Mouse (Mus musculus): ENCODE measurements at regions not wholly inside any gene's neighbourhood (a gene's known extent, or its start where the extent isn't known, plus 50 kb on each side); places are given as distances from the start of the nearest gene placed in this dataset.
"Not testable (repeated sequence)": the region's sequence is repeated elsewhere in the genome, so short reads cannot be mapped to it uniquely, and the experiment has no call there.

- no peak overlapping the region for H3K4me3 ChIP-seq (ENCODE audit: inconsistent target)
- 96% methylated on average over 7 of the region's 7 CpGs for WGBS (ENCODE audit: missing documents)
- H3K79me2 ChIP-seq (ENCODE audit: inconsistent target) = no peaks in the 10 kb centered on the region
- no peaks in the 10 kb centered on the region for H3K36me3 ChIP-seq (ENCODE audit: inconsistent target)
- no peak overlapping the region for H3K27ac ChIP-seq
Measured at GRCm38 (mm10) chr13:97473256-97473970, 232.5 kb downstream of the Enc1 start.

DNA sequence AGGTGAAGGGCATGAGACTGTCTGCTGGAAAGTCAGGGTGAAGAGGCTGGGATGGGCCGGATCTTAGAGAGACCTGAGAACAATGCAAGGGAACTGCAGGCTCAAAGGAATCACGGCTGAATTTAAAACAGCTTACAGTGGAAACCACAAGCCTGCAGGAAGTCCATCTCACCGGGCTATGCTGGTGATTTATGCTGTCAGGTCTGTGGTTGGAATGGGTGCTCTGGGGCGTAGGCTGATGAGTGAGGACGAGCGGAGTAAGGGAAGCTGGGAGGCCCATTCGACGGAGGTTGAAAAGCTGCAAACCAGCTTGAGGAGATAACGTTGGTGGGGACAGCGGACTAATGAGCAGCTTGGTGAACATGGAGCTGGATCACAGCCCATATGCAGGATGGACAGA lies 229.1 kb downstream of the Enc1 start:
- 28% methylated on average over 9 of the region's 10 CpGs for WGBS (ENCODE audit: missing documents)
- H3K4me3 ChIP-seq (ENCODE audit: inconsistent target) = no peak overlapping the region
- no peak overlapping the region for H3K27ac ChIP-seq
- no peaks in the 10 kb centered on the region for H3K79me2 ChIP-seq (ENCODE audit: inconsistent target)
- no peaks in the 10 kb centered on the region for H3K36me3 ChIP-seq (ENCODE audit: inconsistent target)

GRCm38 (mm10) chr13:97468874-97469593 lies 228.1 kb downstream of the Enc1 start:
- H3K27ac ChIP-seq = no peak overlapping the region
- WGBS (ENCODE audit: missing documents) = 93% methylated on average over 10 of the region's 10 CpGs
- no peaks in the 10 kb centered on the region for H3K36me3 ChIP-seq (ENCODE audit: inconsistent target)
- no peaks in the 10 kb centered on the region for H3K79me2 ChIP-seq (ENCODE audit: inconsistent target)
- H3K4me3 ChIP-seq (ENCODE audit: inconsistent target) = no peak overlapping the region

DNA sequence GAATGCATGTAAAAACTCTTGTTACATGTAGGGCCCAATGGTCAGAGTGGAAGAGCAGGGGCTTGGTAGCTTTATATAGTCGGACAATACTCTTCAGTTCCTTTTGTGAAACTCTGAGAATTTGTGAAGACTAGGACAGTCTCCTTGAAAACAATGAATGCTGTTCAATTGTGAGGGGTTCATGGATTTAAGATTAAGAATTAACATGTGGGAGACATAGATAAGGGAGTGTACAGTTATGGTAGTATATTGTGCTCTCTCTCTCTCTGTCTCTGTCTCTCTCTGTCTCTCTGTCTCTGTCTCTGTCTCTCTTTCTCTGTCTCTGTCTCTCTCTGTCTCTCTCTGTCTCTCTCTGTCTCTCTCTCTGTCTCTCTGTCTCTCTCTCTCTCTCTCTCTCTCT lies 225.7 kb downstream of the Enc1 start:
- not testable (repeated sequence) for H3K4me3 ChIP-seq (ENCODE audit: inconsistent target); H3K36me3 ChIP-seq (ENCODE audit: inconsistent target); H3K27ac ChIP-seq; H3K79me2 ChIP-seq (ENCODE audit: inconsistent target)
- WGBS (ENCODE audit: missing documents) = 100% methylated on average over 1 of the region's 1 CpGs

- Histone ChIP-seq H3K27ac (no peak overlapping the region), H3K79me2 (ENCODE audit: inconsistent target) (no peaks in the 10 kb centered on the region), H3K36me3 (ENCODE audit: inconsistent target) (no peaks in the 10 kb centered on the region), H3K4me3 (ENCODE audit: inconsistent target) (no peak overlapping the region)
- 37% methylated on average over 6 of the region's 8 CpGs for WGBS (ENCODE audit: missing documents)
Measured at GRCm38 (mm10) chr13:97463798-97464197, 222.9 kb downstream of the Enc1 start.

- no peaks in the 10 kb centered on the region for H3K79me2 ChIP-seq (ENCODE audit: inconsistent target)
- no peak overlapping the region for H3K27ac ChIP-seq
- no peak overlapping the region for H3K4me3 ChIP-seq (ENCODE audit: inconsistent target)
- 92% methylated on average over 2 of the region's 2 CpGs for WGBS (ENCODE audit: missing documents)
- H3K36me3 ChIP-seq (ENCODE audit: inconsistent target) = no peaks in the 10 kb centered on the region
Measured at GRCm38 (mm10) chr13:97462884-97463235, 222.0 kb downstream of the Enc1 start.

- H3K36me3 ChIP-seq (ENCODE audit: inconsistent target) = no peaks in the 10 kb centered on the region
- whole genome bisulfite sequencing (ENCODE audit: missing documents) = 28% methylated on average over 12 of the region's 13 CpGs
- H3K79me2 ChIP-seq (ENCODE audit: inconsistent target) = no peaks in the 10 kb centered on the region
- no peak overlapping the region for H3K27ac ChIP-seq
- H3K4me3 ChIP-seq (ENCODE audit: inconsistent target) = no peak overlapping the region
Measured at GRCm38 (mm10) chr13:97462110-97462883, 221.4 kb downstream of the Enc1 start.

- Histone ChIP-seq H3K4me3 (ENCODE audit: inconsistent target) (no peak overlapping the region), H3K79me2 (ENCODE audit: inconsistent target) (no peaks in the 10 kb centered on the region), H3K36me3 (ENCODE audit: inconsistent target) (no peaks in the 10 kb centered on the region), H3K27ac (no peak overlapping the region)
- 95% methylated on average over 4 of the region's 4 CpGs for WGBS (ENCODE audit: missing documents)
Measured at GRCm38 (mm10) chr13:97461207-97461606, 220.3 kb downstream of the Enc1 start.

- no peak overlapping the region for H3K4me3 ChIP-seq (ENCODE audit: inconsistent target)
- WGBS (ENCODE audit: missing documents) = 96% methylated on average over 7 of the region's 7 CpGs
- H3K79me2 ChIP-seq (ENCODE audit: inconsistent target) = no peaks in the 10 kb centered on the region
- no peak overlapping the region for H3K27ac ChIP-seq
- no peaks in the 10 kb centered on the region for H3K36me3 ChIP-seq (ENCODE audit: inconsistent target)
Measured at GRCm38 (mm10) chr13:97459106-97459505, 218.2 kb downstream of the Enc1 start.

- no peaks in the 10 kb centered on the region for H3K36me3 ChIP-seq (ENCODE audit: inconsistent target)
- H3K79me2 ChIP-seq (ENCODE audit: inconsistent target) = no peaks in the 10 kb centered on the region
- 95% methylated on average over 6 of the region's 6 CpGs for WGBS (ENCODE audit: missing documents)
- H3K27ac ChIP-seq = no peak overlapping the region
- H3K4me3 ChIP-seq (ENCODE audit: inconsistent target) = no peak overlapping the region
Measured at GRCm38 (mm10) chr13:97455961-97456360, 215.1 kb downstream of the Enc1 start.

DNA sequence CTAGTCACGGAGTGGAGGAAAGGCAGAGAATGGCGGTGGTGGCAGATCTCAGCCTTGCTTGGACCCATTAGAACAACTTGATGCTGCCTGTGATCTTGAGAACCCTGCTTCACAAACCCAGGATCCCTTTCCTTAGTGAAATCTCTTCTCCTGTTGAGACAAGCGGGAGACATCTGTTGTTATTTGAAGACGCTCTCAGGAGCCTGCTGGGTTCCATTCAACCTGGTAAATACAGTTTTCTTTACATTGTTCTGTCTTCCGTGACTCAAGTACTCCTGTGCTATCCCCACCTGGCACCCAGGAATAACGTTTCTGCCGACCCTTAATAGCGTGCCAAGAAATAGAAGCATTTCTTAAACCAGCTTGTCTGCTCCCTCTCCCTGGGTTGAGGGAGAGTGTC lies 213.8 kb downstream of the Enc1 start:
- no peaks in the 10 kb centered on the region for H3K36me3 ChIP-seq (ENCODE audit: inconsistent target)
- no peak overlapping the region for H3K27ac ChIP-seq
- 94% methylated on average over 8 of the region's 8 CpGs for WGBS (ENCODE audit: missing documents)
- H3K4me3 ChIP-seq (ENCODE audit: inconsistent target) = no peak overlapping the region
- no peaks in the 10 kb centered on the region for H3K79me2 ChIP-seq (ENCODE audit: inconsistent target)

DNA sequence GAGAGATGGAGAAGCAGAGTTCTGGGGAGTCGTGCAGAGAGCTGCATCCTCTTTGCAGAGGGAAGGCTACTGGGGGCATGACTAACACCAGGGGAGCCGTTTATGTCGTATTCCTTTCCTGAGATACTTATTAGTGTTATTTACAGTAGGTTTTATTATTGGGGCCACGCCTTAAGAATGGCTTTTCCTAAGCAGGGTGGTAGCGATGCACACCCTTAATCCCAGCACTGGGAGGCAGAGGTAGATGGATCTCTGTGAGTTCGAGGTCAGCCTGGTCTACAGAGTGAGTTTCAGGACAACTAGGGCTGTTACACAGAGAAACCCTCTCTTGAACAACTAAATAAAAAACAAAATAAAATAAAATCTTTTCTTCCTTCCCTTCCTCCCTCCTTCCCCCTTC lies 212.6 kb downstream of the Enc1 start:
- Histone ChIP-seq H3K4me3 (ENCODE audit: inconsistent target) (no peak overlapping the region), H3K79me2 (ENCODE audit: inconsistent target) (no peaks in the 10 kb centered on the region), H3K27ac (no peak overlapping the region), H3K36me3 (ENCODE audit: inconsistent target) (no peaks in the 10 kb centered on the region)
- WGBS (ENCODE audit: missing documents) = 81% methylated on average over 6 of the region's 6 CpGs

GRCm38 (mm10) chr13:97453090-97453430 lies 212.2 kb downstream of the Enc1 start:
- Histone ChIP-seq H3K79me2 (ENCODE audit: inconsistent target) (no peaks in the 10 kb centered on the region), H3K36me3 (ENCODE audit: inconsistent target) (no peaks in the 10 kb centered on the region), H3K4me3 (ENCODE audit: inconsistent target) (no peak overlapping the region), H3K27ac (no peak overlapping the region)
- 81% methylated on average over 5 of the region's 5 CpGs for WGBS (ENCODE audit: missing documents)

DNA sequence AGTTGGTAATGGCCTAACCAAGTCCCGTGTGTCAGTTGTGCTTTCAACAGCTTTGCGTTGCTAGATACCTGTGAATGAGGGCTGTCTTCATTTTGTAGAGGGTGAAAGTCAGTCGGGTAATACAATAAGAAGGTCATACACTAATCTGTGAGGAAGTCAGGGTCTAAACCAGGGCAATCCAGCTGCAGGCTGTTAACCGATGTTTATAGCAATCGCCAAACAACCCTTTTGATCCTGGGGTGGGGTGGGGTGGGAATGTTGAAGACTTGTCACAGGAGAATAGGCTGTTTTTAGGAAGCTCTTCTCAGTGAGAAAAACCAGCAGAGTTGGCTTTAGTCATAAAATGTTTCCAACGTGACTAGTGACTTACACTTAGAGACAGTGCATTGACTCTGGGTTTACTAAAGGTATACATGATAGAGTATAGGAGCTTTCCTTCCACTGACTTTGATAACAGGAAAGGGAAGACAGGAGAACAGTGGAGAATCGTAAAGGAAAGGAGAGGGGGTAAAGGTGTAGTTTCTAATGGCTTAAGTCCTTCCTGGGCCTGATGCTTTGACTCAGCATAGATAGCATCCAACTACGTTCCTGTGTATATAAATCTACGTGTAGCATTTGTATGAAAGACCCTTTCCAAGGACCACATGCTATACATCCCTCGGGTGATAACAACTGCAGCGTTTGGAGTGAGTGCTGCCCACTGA lies 211.6 kb downstream of the Enc1 start:
- no peaks in the 10 kb centered on the region for H3K79me2 ChIP-seq (ENCODE audit: inconsistent target)
- H3K27ac ChIP-seq = no peak overlapping the region
- H3K36me3 ChIP-seq (ENCODE audit: inconsistent target) = no peaks in the 10 kb centered on the region
- H3K4me3 ChIP-seq (ENCODE audit: inconsistent target) = no peak overlapping the region
- 84% methylated on average over 11 of the region's 11 CpGs for WGBS (ENCODE audit: missing documents)

DNA sequence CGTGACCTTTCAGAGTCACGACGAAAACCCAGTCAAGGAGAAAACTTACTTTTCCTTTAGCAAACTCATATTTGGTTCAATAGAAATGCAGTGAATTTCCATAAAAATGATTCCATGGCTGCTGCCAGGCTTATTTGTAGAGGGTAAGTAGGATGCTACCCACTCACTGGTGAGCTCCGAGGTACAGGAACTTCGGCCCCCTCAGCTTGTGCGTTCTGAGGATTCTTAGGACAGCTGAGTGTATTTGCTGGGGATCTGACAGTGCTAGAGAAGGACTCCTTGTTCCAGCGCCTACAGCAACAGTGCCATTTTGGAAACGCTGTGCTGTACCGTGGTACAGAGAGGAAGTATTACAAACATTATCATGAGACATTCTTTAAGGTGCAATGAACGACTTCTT lies 210.4 kb downstream of the Enc1 start:
- H3K79me2 ChIP-seq (ENCODE audit: inconsistent target) = no peaks in the 10 kb centered on the region
- H3K36me3 ChIP-seq (ENCODE audit: inconsistent target) = no peaks in the 10 kb centered on the region
- no peak overlapping the region for H3K4me3 ChIP-seq (ENCODE audit: inconsistent target)
- 70% methylated on average over 10 of the region's 10 CpGs for WGBS (ENCODE audit: missing documents)
- no peak overlapping the region for H3K27ac ChIP-seq
